In the genomic region with DNA sequence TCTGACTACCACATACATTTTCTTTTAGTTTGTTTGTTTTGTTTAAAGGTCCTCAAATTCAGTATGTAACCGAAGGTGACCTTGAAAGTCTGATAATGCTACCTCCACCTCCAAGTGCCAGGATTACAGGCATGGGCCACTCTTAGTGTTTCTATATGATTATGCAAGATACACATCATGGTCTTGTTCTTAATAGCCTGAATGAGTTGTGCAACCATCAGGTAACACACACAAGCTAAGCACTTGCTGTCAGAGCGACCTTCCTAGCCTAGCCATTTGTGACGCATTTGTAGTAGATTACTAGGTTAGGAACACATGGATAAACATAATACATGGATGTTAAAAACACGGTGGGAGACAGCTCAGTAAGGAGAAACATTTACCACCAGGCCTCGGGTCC, we compare ENCODE assay signal across 27 mouse cellular contexts. TPM values are rescaled to one million over a fixed set of nuclear protein-coding genes. Genes with fewer than 3 reads are reported as not detected.
DNase-seq lines count a peak whose midpoint lies in the region; ATAC-seq and TF ChIP-seq lines count a peak whose summit lies in the region.
"Had no signal": no experiment of that assay in that cellular context is flagged by ENCODE, and none has a peak within 500 bp of the region (broad histone marks: within the 10 kb centered on the region; RNA-seq: fewer than 3 reads in every experiment).

No protein-coding gene starts in this region.

- no peak overlapping the region for H3K9ac ChIP-seq in heart, embryonic 12.5 days
- no peak overlapping the region for H3K9ac ChIP-seq in liver, postnatal 0 days (replicated peaks)
- H3K9ac ChIP-seq in neural tube, embryonic 15.5 days (replicated peaks), result no peak overlapping the region
- no peak overlapping the region for H3K9ac ChIP-seq in hindbrain, embryonic 16.5 days (ENCODE audit: low read depth, low read length)
- H3K9ac ChIP-seq: embryonic facial prominence, embryonic 13.5 days; embryonic facial prominence, embryonic 15.5 days; forebrain, embryonic 13.5 days; forebrain, embryonic 15.5 days had no signal

- no peaks in the 10 kb centered on the region for H3K27me3 ChIP-seq in heart, embryonic 12.5 days (replicated peaks)
- H3K27me3 ChIP-seq in liver, postnatal 0 days (ENCODE audit: insufficient read depth, low read length), result no peaks in the 10 kb centered on the region
- H3K27me3 ChIP-seq in neural tube, embryonic 15.5 days (replicated peaks), result no peaks in the 10 kb centered on the region
- H3K27me3 ChIP-seq in hindbrain, embryonic 16.5 days (replicated peaks; ENCODE audit: control insufficient read depth, insufficient read depth, low read length), result no peaks in the 10 kb centered on the region
- H3K27me3 ChIP-seq: CH12.LX; embryonic facial prominence, embryonic 13.5 days; embryonic facial prominence, embryonic 15.5 days; forebrain, embryonic 13.5 days; forebrain, embryonic 15.5 days; Patski had no signal

- ATAC-seq in heart, embryonic 12.5 days (ENCODE audit: insufficient number of reproducible peaks, low FRiP score), result no peak
- peak; percentile 48 for ATAC-seq in liver, postnatal 0 days
- ATAC-seq in neural tube, embryonic 15.5 days (ENCODE audit: low FRiP score), result no peak
- no peak for ATAC-seq in hindbrain, embryonic 16.5 days
- ATAC-seq: activated CD4-positive, CD25-positive, alpha-beta regulatory T cell, adult 4 months; CD4-positive, CD25-positive, alpha-beta regulatory T cell, adult 4 months; forebrain, embryonic 13.5 days; forebrain, embryonic 15.5 days; Patski had no signal

- no peak for TF ChIP-seq EP300 in liver, postnatal 0 days (IDR thresholded peaks at IDR 0.05; ENCODE audit: low read depth)

- DNase-seq in heart, adult 11 months, result peak; percentile 21
- no peak for DNase-seq in liver, postnatal 0 days
- no peak for DNase-seq in liver
- DNase-seq in neural tube, embryonic 10.5 days (ENCODE audit: extremely low spot score, low spot score), result peak; percentile 5
- DNase-seq: adrenal gland, adult 2 months; adrenal gland, postnatal 10 days; adrenal gland, postnatal 25 days; B cell, adult 2 months; cerebellum, adult 11 months; cerebellum, adult 18-20 months; cerebellum, adult 8-10 months; cerebellum, adult 9-11 months; cerebellum, postnatal 14 days; cerebellum, postnatal 36 days; embryo, embryonic 11 days had no signal

- 81% methylated on average over 5 of the region's 5 CpGs for WGBS in heart, embryonic 12.5 days
- 78% methylated on average over 5 of the region's 5 CpGs for WGBS in liver, postnatal 0 days (ENCODE audit: insufficient replicate concordance)
- 90% methylated on average over 5 of the region's 5 CpGs for WGBS in neural tube, embryonic 15.5 days
- WGBS in hindbrain, embryonic 16.5 days, result 91% methylated on average over 5 of the region's 5 CpGs

- H3K4me1 ChIP-seq in heart, embryonic 12.5 days (replicated peaks), result no peaks in the 10 kb centered on the region
- H3K4me1 ChIP-seq in liver, postnatal 0 days (ENCODE audit: insufficient read depth), result no peaks in the 10 kb centered on the region
- no peaks in the 10 kb centered on the region for H3K4me1 ChIP-seq in neural tube, embryonic 15.5 days
- no peaks in the 10 kb centered on the region for H3K4me1 ChIP-seq in hindbrain, embryonic 16.5 days (ENCODE audit: control insufficient read depth, insufficient read depth, low read depth, low read length)
- H3K4me1 ChIP-seq: embryonic facial prominence, embryonic 13.5 days; embryonic facial prominence, embryonic 15.5 days; forebrain, embryonic 13.5 days; forebrain, embryonic 15.5 days had no signal

- H3K9me3 ChIP-seq in heart, embryonic 12.5 days (replicated peaks), result no peaks in the 10 kb centered on the region
- no peaks in the 10 kb centered on the region for H3K9me3 ChIP-seq in liver, postnatal 0 days (ENCODE audit: low read length)
- no peaks in the 10 kb centered on the region for H3K9me3 ChIP-seq in neural tube, embryonic 15.5 days (replicated peaks)
- no peaks in the 10 kb centered on the region for H3K9me3 ChIP-seq in hindbrain, embryonic 16.5 days (ENCODE audit: control insufficient read depth, low read length)
- H3K9me3 ChIP-seq: embryonic facial prominence, embryonic 13.5 days; embryonic facial prominence, embryonic 15.5 days; forebrain, embryonic 13.5 days; forebrain, embryonic 15.5 days had no signal

- H3K4me3 ChIP-seq in heart, embryonic 12.5 days, result no peak overlapping the region
- H3K4me3 ChIP-seq in liver, postnatal 0 days (ENCODE audit: low read depth, low read length), result no peak overlapping the region
- H3K4me3 ChIP-seq in neural tube, embryonic 15.5 days (replicated peaks), result no peak overlapping the region
- no peak overlapping the region for H3K4me3 ChIP-seq in hindbrain, embryonic 16.5 days (ENCODE audit: low read length)
- H3K4me3 ChIP-seq: embryonic facial prominence, embryonic 13.5 days; embryonic facial prominence, embryonic 15.5 days; erythroblast, embryonic 14.5 days; forebrain, embryonic 13.5 days; forebrain, embryonic 15.5 days had no signal

- H3K36me3 ChIP-seq in heart, embryonic 12.5 days, result peaks cover 5% of the 10 kb centered on the region; the same call in 1 of the 2 replicates
- H3K36me3 ChIP-seq in liver, postnatal 0 days (replicated peaks; ENCODE audit: insufficient read depth, low read length), result 0 out of 2 replicates have a peak, but pooled peaks cover 2% of the 10 kb centered on the region
- no peaks in the 10 kb centered on the region for H3K36me3 ChIP-seq in neural tube, embryonic 15.5 days
- H3K36me3 ChIP-seq in hindbrain, embryonic 16.5 days (ENCODE audit: control insufficient read depth, insufficient read depth, low read length), result no peaks in the 10 kb centered on the region
- H3K36me3 ChIP-seq: forebrain, embryonic 15.5 days had no signal

- H3K4me2 ChIP-seq in heart, embryonic 12.5 days, result no peak overlapping the region
- H3K4me2 ChIP-seq in liver, postnatal 0 days (ENCODE audit: low read depth, low read length), result no peak overlapping the region
- H3K4me2 ChIP-seq in neural tube, embryonic 15.5 days, result no peak overlapping the region
- no peak overlapping the region for H3K4me2 ChIP-seq in hindbrain, embryonic 16.5 days (ENCODE audit: low read length)
- H3K4me2 ChIP-seq: embryonic facial prominence, embryonic 13.5 days; embryonic facial prominence, embryonic 15.5 days; forebrain, embryonic 13.5 days; forebrain, embryonic 15.5 days had no signal

- H3K27ac ChIP-seq in heart, embryonic 12.5 days (ENCODE audit: poor library complexity, severe bottlenecking), result no peak overlapping the region
- no peak overlapping the region for H3K27ac ChIP-seq in liver, postnatal 0 days (ENCODE audit: low read depth)
- H3K27ac ChIP-seq in neural tube, embryonic 15.5 days (replicated peaks), result no peak overlapping the region
- H3K27ac ChIP-seq in hindbrain, embryonic 16.5 days (ENCODE audit: low read depth, low read length), result no peak overlapping the region
- H3K27ac ChIP-seq: embryonic facial prominence, embryonic 13.5 days; embryonic facial prominence, embryonic 15.5 days; forebrain, embryonic 13.5 days; forebrain, embryonic 15.5 days had no signal

- no peak for TF ChIP-seq CTCF in liver, postnatal 0 days (IDR thresholded peaks at IDR 0.05; ENCODE audit: low read depth)

RNA-seq across cellular contexts. Expression of a gene that starts 15.5 kb away (rescaled TPM):
- polyA plus RNA-seq in heart, embryonic 12.5 days (2016; fragmentation: Nextera tagmentation; extraction: Ambion mirVana), result 9.6 and 10.6 TPM in 2 replicates
- polyA plus RNA-seq in liver, postnatal 0 days (2015; fragmentation: Nextera tagmentation; extraction: Ambion mirVana), result 2.6 TPM in 2 replicates
- 13.2 and 14.4 TPM in 2 replicates for polyA plus RNA-seq in neural tube, embryonic 15.5 days (2015; fragmentation: Nextera tagmentation; extraction: Ambion mirVana)
- 15.6 and 17.4 TPM in 2 replicates for polyA plus RNA-seq in hindbrain, embryonic 16.5 days (2015; fragmentation: Nextera tagmentation; extraction: Ambion mirVana)

RNA-seq across cellular contexts. Expression of a gene that starts 15.6 kb away (rescaled TPM):
- 25.7 and 27.8 TPM in 2 replicates for polyA plus RNA-seq in heart, embryonic 12.5 days (2016; fragmentation: Nextera tagmentation; extraction: Ambion mirVana)
- 4.9 and 5.0 TPM in 2 replicates for polyA plus RNA-seq in liver, postnatal 0 days (2015; fragmentation: Nextera tagmentation; extraction: Ambion mirVana)
- 39.7 and 41.4 TPM in 2 replicates for polyA plus RNA-seq in neural tube, embryonic 15.5 days (2015; fragmentation: Nextera tagmentation; extraction: Ambion mirVana)
- 42.8 and 47.9 TPM in 2 replicates for polyA plus RNA-seq in hindbrain, embryonic 16.5 days (2015; fragmentation: Nextera tagmentation; extraction: Ambion mirVana)

Comparison
In these comparisons a context has a peak if more than half of its experiments do, and no peak if none do; other contexts are left out.
1. DNase-seq: peak in heart, adult 11 months (single experiment) and neural tube, embryonic 10.5 days (single experiment); none in liver, postnatal 0 days (single experiment) and liver (single experiment).